Mouse (Mus musculus): ENCODE data around the gene Olfr904. TPM values are rescaled to one million over a fixed set of nuclear protein-coding genes. Genes with fewer than 3 reads are reported as not detected.
"Not testable (repeated sequence)": the region's sequence is repeated elsewhere in the genome, so short reads cannot be mapped to it uniquely, and the experiment has no call there.

Gene Olfr904
- not detected in 2 replicates for polyA plus RNA-seq (2014; fragmentation: Nextera tagmentation; extraction: Ambion mirVana)

- DNase-seq (no peak), ATAC-seq (ENCODE audit: insufficient read depth) (no peak)
- no peak within 1 kb of the TSS for H3K9ac ChIP-seq
- no peaks in the 10 kb centered on the region for H3K4me1 ChIP-seq (ENCODE audit: insufficient read depth)
- no peak within 1 kb of the TSS for H3K4me3 ChIP-seq (ENCODE audit: low read depth, low read length)
- H3K4me2 ChIP-seq: no peak within 1 kb of the TSS
- H3K27ac ChIP-seq (ENCODE audit: low read depth): no peak within 1 kb of the TSS
- H3K36me3 ChIP-seq (ENCODE audit: insufficient read depth): no peaks in the 10 kb centered on the region
- H3K27me3 ChIP-seq (ENCODE audit: insufficient read depth, low read length): no peaks in the 10 kb centered on the region
- TF ChIP-seq CTCF (IDR thresholded peaks at IDR 0.05; ENCODE audit: low read depth): no peak
- H3K9me3 ChIP-seq (ENCODE audit: low read depth, low read length): no peaks in the 10 kb centered on the region
Observed at GRCm38 (mm10) chr9:38462844-38463243, at the start of gene Olfr904. TSS of gene Olfr904 (plus strand) at chr9:38463144.

- ATAC-seq (ENCODE audit: insufficient read depth); H3K27ac ChIP-seq (ENCODE audit: low read depth): not testable (repeated sequence)
- 86% methylated on average over 14 of the region's 14 CpGs for WGBS
Observed at GRCm38 (mm10) chr9:38413502-38413901, 49.4 kb upstream of the Olfr904 start.

GRCm38 (mm10) chr9:38423801-38424200, 39.1 kb upstream of the Olfr904 start:
- ATAC-seq (ENCODE audit: insufficient read depth) (no peak), DNase-seq (no peak)
- Histone ChIP-seq H3K4me1 (ENCODE audit: insufficient read depth) (no peaks in the 10 kb centered on the region), H3K4me2 (no peak overlapping the region), H3K4me3 (ENCODE audit: low read depth, low read length) (no peak overlapping the region), H3K9ac (no peak overlapping the region), H3K27me3 (ENCODE audit: insufficient read depth, low read length) (no peaks in the 10 kb centered on the region), H3K36me3 (ENCODE audit: insufficient read depth) (no peaks in the 10 kb centered on the region), H3K9me3 (ENCODE audit: low read depth, low read length) (no peaks in the 10 kb centered on the region), H3K27ac (ENCODE audit: low read depth) (no peak overlapping the region)
- TF ChIP-seq CTCF (IDR thresholded peaks at IDR 0.05; ENCODE audit: low read depth): no peak

More at GRCm38 (mm10) chr9:38413502-38413901, 49.4 kb upstream of the Olfr904 start:
- not testable (repeated sequence) for H3K9me3 ChIP-seq (ENCODE audit: low read depth, low read length); H3K4me3 ChIP-seq (ENCODE audit: low read depth, low read length); H3K27me3 ChIP-seq (ENCODE audit: insufficient read depth, low read length); H3K36me3 ChIP-seq (ENCODE audit: insufficient read depth); H3K9ac ChIP-seq; H3K4me1 ChIP-seq (ENCODE audit: insufficient read depth); H3K4me2 ChIP-seq
- DNase-seq: peak; percentile 70

GRCm38 (mm10) chr9:38427026-38427425, 35.9 kb upstream of the Olfr904 start:
- TF ChIP-seq CTCF (IDR thresholded peaks at IDR 0.05; ENCODE audit: low read depth): no peak
- no peak for ATAC-seq (ENCODE audit: insufficient read depth)
- Histone ChIP-seq H3K4me1 (ENCODE audit: insufficient read depth) (no peaks in the 10 kb centered on the region), H3K27me3 (ENCODE audit: insufficient read depth, low read length) (no peaks in the 10 kb centered on the region), H3K9me3 (ENCODE audit: low read depth, low read length) (no peaks in the 10 kb centered on the region), H3K27ac (ENCODE audit: low read depth) (no peak overlapping the region), H3K9ac (no peak overlapping the region), H3K36me3 (ENCODE audit: insufficient read depth) (no peaks in the 10 kb centered on the region), H3K4me3 (ENCODE audit: low read depth, low read length) (no peak overlapping the region), H3K4me2 (no peak overlapping the region)
- 32% methylated on average over 1 of the region's 1 CpGs for WGBS
- no peak for DNase-seq

GRCm38 (mm10) chr9:38429155-38429554, 33.8 kb upstream of the Olfr904 start, which contains the start of gene Olfr901:
TSS of gene Olfr901 (plus strand) at chr9:38429455.
- no peak for ATAC-seq (ENCODE audit: insufficient read depth)
- 81% methylated on average over 1 of the region's 1 CpGs for WGBS
- Histone ChIP-seq H3K4me3 (ENCODE audit: low read depth, low read length) (no peak within 1 kb of the TSS), H3K4me2 (no peak within 1 kb of the TSS), H3K36me3 (ENCODE audit: insufficient read depth) (no peaks in the 10 kb centered on the region), H3K27ac (ENCODE audit: low read depth) (no peak within 1 kb of the TSS), H3K4me1 (ENCODE audit: insufficient read depth) (no peaks in the 10 kb centered on the region), H3K27me3 (ENCODE audit: insufficient read depth, low read length) (no peaks in the 10 kb centered on the region), H3K9me3 (ENCODE audit: low read depth, low read length) (no peaks in the 10 kb centered on the region), H3K9ac (no peak within 1 kb of the TSS)
- no peak for TF ChIP-seq CTCF (IDR thresholded peaks at IDR 0.05; ENCODE audit: low read depth)
- DNase-seq: no peak

GRCm38 (mm10) chr9:38447352-38447751, 15.6 kb upstream of the Olfr904 start, which contains the start of gene Olfr902:
TSS of gene Olfr902 (plus strand) at chr9:38447652.
- ATAC-seq (ENCODE audit: insufficient read depth) (no peak), DNase-seq (no peak)
- H3K9ac ChIP-seq: no peak within 1 kb of the TSS
- 86% methylated on average over 5 of the region's 5 CpGs for WGBS
- TF ChIP-seq CTCF (IDR thresholded peaks at IDR 0.05; ENCODE audit: low read depth): no peak
- H3K4me1 ChIP-seq (ENCODE audit: insufficient read depth): no peaks in the 10 kb centered on the region
- H3K4me2 ChIP-seq: no peak within 1 kb of the TSS
- no peaks in the 10 kb centered on the region for H3K9me3 ChIP-seq (ENCODE audit: low read depth, low read length)
- H3K4me3 ChIP-seq (ENCODE audit: low read depth, low read length): no peak within 1 kb of the TSS
- H3K27ac ChIP-seq (ENCODE audit: low read depth): no peak within 1 kb of the TSS
- no peaks in the 10 kb centered on the region for H3K27me3 ChIP-seq (ENCODE audit: insufficient read depth, low read length)
- no peaks in the 10 kb centered on the region for H3K36me3 ChIP-seq (ENCODE audit: insufficient read depth)

- no peaks in the 10 kb centered on the region for H3K27me3 ChIP-seq (ENCODE audit: insufficient read depth, low read length)
- no peak within 1 kb of the TSS for H3K4me3 ChIP-seq (ENCODE audit: low read depth, low read length)
- TF ChIP-seq CTCF (IDR thresholded peaks at IDR 0.05; ENCODE audit: low read depth): no peak
- ATAC-seq (ENCODE audit: insufficient read depth) (no peak), DNase-seq (no peak)
- H3K27ac ChIP-seq (ENCODE audit: low read depth): no peak within 1 kb of the TSS
- H3K36me3 ChIP-seq (ENCODE audit: insufficient read depth): no peaks in the 10 kb centered on the region
- no peaks in the 10 kb centered on the region for H3K4me1 ChIP-seq (ENCODE audit: insufficient read depth)
- no peak within 1 kb of the TSS for H3K9ac ChIP-seq
- H3K4me2 ChIP-seq: no peak within 1 kb of the TSS
- H3K9me3 ChIP-seq (ENCODE audit: low read depth, low read length): no peaks in the 10 kb centered on the region
Observed at GRCm38 (mm10) chr9:38470807-38471206, 7.9 kb downstream of the Olfr904 start, which contains the start of gene Olfr905. TSS of gene Olfr905 (plus strand) at chr9:38471107.

GRCm38 (mm10) chr9:38486785-38487184, 23.8 kb downstream of the Olfr904 start, which contains the start of gene Olfr906:
TSS of gene Olfr906 (plus strand) at chr9:38487085.
- Histone ChIP-seq H3K36me3 (ENCODE audit: insufficient read depth) (no peaks in the 10 kb centered on the region), H3K27me3 (ENCODE audit: insufficient read depth, low read length) (no peaks in the 10 kb centered on the region), H3K9me3 (ENCODE audit: low read depth, low read length) (no peaks in the 10 kb centered on the region), H3K9ac (no peak within 1 kb of the TSS), H3K27ac (ENCODE audit: low read depth) (no peak within 1 kb of the TSS), H3K4me1 (ENCODE audit: insufficient read depth) (no peaks in the 10 kb centered on the region), H3K4me2 (no peak within 1 kb of the TSS), H3K4me3 (ENCODE audit: low read depth, low read length) (no peak within 1 kb of the TSS)
- WGBS: 81% methylated on average over 3 of the region's 3 CpGs
- no peak for TF ChIP-seq CTCF (IDR thresholded peaks at IDR 0.05; ENCODE audit: low read depth)
- DNase-seq (no peak), ATAC-seq (ENCODE audit: insufficient read depth) (no peak)
